Mouse (Mus musculus) limb, embryonic 15.5 days (tissue): ENCODE data around the gene Hmgn2. TPM values are rescaled to one million over a fixed set of nuclear protein-coding genes. Genes with fewer than 3 reads are reported as not detected.

Experiments
- ATAC-seq: fragments of 200-750 bp; cut with Nextera tagmentation; 2 replicates; pipeline ENCODE4 v1.8.0; 2017; ENCODE audit warnings: low read depth, moderate TSS enrichment; ENCODE audit not compliant: insufficient number of reproducible peaks, low FRiP score, low TSS enrichment
- H3K27ac ChIP-seq: fragments of 300-500 bp; sonication (generic); 2 replicates; pipeline ENCODE4 v1.5.1; 2015; ENCODE audit warnings: moderate library complexity, mild to moderate bottlenecking, inconsistent platforms
- H3K27me3 ChIP-seq: fragments of 300-500 bp; sonication (generic); 2 replicates; pipeline ENCODE4 v1.6.1; 2015; ENCODE audit warnings: inconsistent platforms
- H3K36me3 ChIP-seq: fragments of 300-500 bp; sonication (generic); 2 replicates; pipeline ENCODE4 v1.6.1; 2015; ENCODE audit warnings: inconsistent platforms
- H3K4me1 ChIP-seq: fragments of 300-500 bp; sonication (generic); 2 replicates; pipeline ENCODE4 v1.6.1; 2015; ENCODE audit warnings: inconsistent platforms
- H3K4me2 ChIP-seq: fragments of 300-500 bp; sonication (generic); 2 replicates; pipeline ENCODE4 v1.6.1; 2015; ENCODE audit warnings: mild to moderate bottlenecking, inconsistent platforms
- H3K4me3 ChIP-seq: fragments of 300-500 bp; sonication (generic); 2 replicates; pipeline ENCODE4 v1.5.1; 2015; ENCODE audit warnings: mild to moderate bottlenecking, inconsistent platforms
- H3K9ac ChIP-seq: fragments of 300-500 bp; sonication (generic); 2 replicates; pipeline ENCODE4 v1.6.1; 2015; ENCODE audit warnings: inconsistent platforms
- H3K9me3 ChIP-seq: fragments of 300-500 bp; sonication (generic); 2 replicates; pipeline ENCODE4 v1.6.1; 2016; ENCODE audit warnings: inconsistent platforms
- WGBS: fragments of 180-500 bp; shearing (Covaris S2); methylation state at CpG from one replicate; pipeline ENCODE4 v1.1.7; 2015; 5-methylcytosine and 5-hydroxymethylcytosine counted together
- polyA plus RNA-seq: library from polyadenylated mRNA; unstranded; fragments of >200 nt; fragmentation: Nextera tagmentation; extraction: Ambion mirVana; gene quantifications from 2 replicates; pipeline ENCODE4 v1.2.1, GENCODE M21; 2015

Gene Hmgn2
- polyA plus RNA-seq, 1 experiment from 2014 or later = 1,770 TPM

- H3K9ac ChIP-seq = no peak overlapping the region
These were observed 792 bp upstream of the Hmgn2 start for GRCm38 (mm10) chr4:133969114-133969770.

GRCm38 (mm10) chr4:133967866-133968149 is 642 bp downstream of the Hmgn2 start:
- H3K36me3 ChIP-seq = peaks cover 48% of the 10 kb centered on the region
- WGBS = 1% methylated on average over 27 of the region's 29 CpGs

More at GRCm38 (mm10) chr4:133969114-133969770, 792 bp upstream of the Hmgn2 start:
- Histone ChIP-seq H3K4me2 (peak overlapping the region; percentile 98; the same call in 1 of the 2 replicates), H3K36me3 (peaks cover 38% of the 10 kb centered on the region), H3K27ac (peak overlapping the region; percentile 100; the same call in 1 of the 2 replicates), H3K9me3 (no peaks in the 10 kb centered on the region), H3K27me3 (no peaks in the 10 kb centered on the region), H3K4me1 (peaks cover 26% of the 10 kb centered on the region), H3K4me3 (peak overlapping the region; percentile 72; the same call in 1 of the 2 replicates)
- WGBS = 35% methylated on average over 8 of the region's 8 CpGs
- no peak for ATAC-seq

GRCm38 (mm10) chr4:133967138-133967865 is 1.1 kb downstream of the Hmgn2 start:
- WGBS = 1% methylated on average over 74 of the region's 101 CpGs
- H3K4me3 ChIP-seq = peak overlapping the region; percentile 72
- no peaks in the 10 kb centered on the region for H3K9me3 ChIP-seq
- H3K4me2 ChIP-seq = peak overlapping the region; percentile 98
- peaks cover 26% of the 10 kb centered on the region for H3K4me1 ChIP-seq
- H3K27ac ChIP-seq = peak overlapping the region; percentile 100
- peak; percentile 81 for ATAC-seq
- H3K9ac ChIP-seq = peak overlapping the region; percentile 97
- H3K27me3 ChIP-seq = no peaks in the 10 kb centered on the region
- H3K36me3 ChIP-seq = peaks cover 49% of the 10 kb centered on the region

More at GRCm38 (mm10) chr4:133967866-133968149, 642 bp downstream of the Hmgn2 start:
- Histone ChIP-seq H3K4me2 (peak overlapping the region; percentile 98), H3K4me1 (peaks cover 26% of the 10 kb centered on the region), H3K9ac (peak overlapping the region; percentile 97), H3K27ac (peak overlapping the region; percentile 100), H3K27me3 (no peaks in the 10 kb centered on the region), H3K4me3 (peak overlapping the region; percentile 72), H3K9me3 (no peaks in the 10 kb centered on the region)
- ATAC-seq = peak; percentile 89

GRCm38 (mm10) chr4:133966271-133966940 is 2.0 kb downstream of the Hmgn2 start:
- H3K9ac ChIP-seq = peak overlapping the region; percentile 97
- peak overlapping the region; percentile 72 for H3K4me3 ChIP-seq
- H3K4me2 ChIP-seq = peak overlapping the region; percentile 60
- H3K4me1 ChIP-seq = peaks cover 26% of the 10 kb centered on the region
- H3K36me3 ChIP-seq = peaks cover 42% of the 10 kb centered on the region
- H3K27me3 ChIP-seq = no peaks in the 10 kb centered on the region
- H3K9me3 ChIP-seq = no peaks in the 10 kb centered on the region
- H3K27ac ChIP-seq = peak overlapping the region; percentile 100
- 34% methylated on average over 12 of the region's 12 CpGs for WGBS
- no peak for ATAC-seq

GRCm38 (mm10) chr4:133962566-133962965 is 5.9 kb downstream of the Hmgn2 start:
- Histone ChIP-seq H3K27me3 (no peaks in the 10 kb centered on the region), H3K27ac (no peak overlapping the region), H3K9ac (no peak overlapping the region), H3K36me3 (peaks cover 29% of the 10 kb centered on the region), H3K4me3 (no peak overlapping the region), H3K4me1 (peaks cover 13% of the 10 kb centered on the region), H3K9me3 (no peaks in the 10 kb centered on the region), H3K4me2 (no peak overlapping the region)
- 85% methylated on average over 7 of the region's 7 CpGs for WGBS
- ATAC-seq = no peak

- 77% methylated on average over 1 of the region's 1 CpGs for WGBS
These were observed 9.6 kb downstream of the Hmgn2 start for GRCm38 (mm10) chr4:133958884-133959283.

GRCm38 (mm10) chr4:133956358-133956757 is 12.1 kb downstream of the Hmgn2 start:
- Histone ChIP-seq H3K9ac (no peak overlapping the region), H3K27ac (no peak overlapping the region), H3K4me3 (no peak overlapping the region), H3K4me1 (no peaks in the 10 kb centered on the region), H3K4me2 (no peak overlapping the region), H3K36me3 (no peaks in the 10 kb centered on the region), H3K27me3 (no peaks in the 10 kb centered on the region), H3K9me3 (no peaks in the 10 kb centered on the region)
- no peak for ATAC-seq
- WGBS = 77% methylated on average over 4 of the region's 4 CpGs

More at GRCm38 (mm10) chr4:133958884-133959283, 9.6 kb downstream of the Hmgn2 start:
- no peak overlapping the region for H3K4me2 ChIP-seq
- H3K27ac ChIP-seq = no peak overlapping the region
- H3K27me3 ChIP-seq = no peaks in the 10 kb centered on the region
- no peak overlapping the region for H3K9ac ChIP-seq
- H3K4me1 ChIP-seq = no peaks in the 10 kb centered on the region
- no peak overlapping the region for H3K4me3 ChIP-seq
- H3K36me3 ChIP-seq = peaks cover 14% of the 10 kb centered on the region
- H3K9me3 ChIP-seq = no peaks in the 10 kb centered on the region
- ATAC-seq = no peak

- Histone ChIP-seq H3K27me3 (no peaks in the 10 kb centered on the region), H3K4me3 (no peak overlapping the region), H3K9ac (no peak overlapping the region), H3K4me2 (no peak overlapping the region), H3K9me3 (no peaks in the 10 kb centered on the region), H3K36me3 (no peaks in the 10 kb centered on the region), H3K27ac (no peak overlapping the region), H3K4me1 (no peaks in the 10 kb centered on the region)
- ATAC-seq = no peak
- 59% methylated on average over 4 of the region's 4 CpGs for WGBS
These were observed 21.7 kb downstream of the Hmgn2 start for GRCm38 (mm10) chr4:133946736-133947135.

GRCm38 (mm10) chr4:133943791-133944190 is 24.7 kb downstream of the Hmgn2 start:
- Histone ChIP-seq H3K9me3 (no peaks in the 10 kb centered on the region), H3K27ac (no peak overlapping the region), H3K4me3 (no peak overlapping the region), H3K4me1 (no peaks in the 10 kb centered on the region), H3K27me3 (no peaks in the 10 kb centered on the region), H3K4me2 (no peak overlapping the region), H3K9ac (no peak overlapping the region), H3K36me3 (no peaks in the 10 kb centered on the region)
- ATAC-seq = no peak
- 89% methylated on average over 3 of the region's 3 CpGs for WGBS

GRCm38 (mm10) chr4:133942679-133943078 is 25.8 kb downstream of the Hmgn2 start:
- no peak for ATAC-seq
- Histone ChIP-seq H3K4me3 (no peak overlapping the region), H3K4me1 (no peaks in the 10 kb centered on the region), H3K27ac (no peak overlapping the region), H3K4me2 (no peak overlapping the region), H3K27me3 (no peaks in the 10 kb centered on the region), H3K9ac (no peak overlapping the region), H3K9me3 (no peaks in the 10 kb centered on the region), H3K36me3 (no peaks in the 10 kb centered on the region)
- 89% methylated on average over 4 of the region's 4 CpGs for WGBS

- no peak overlapping the region for H3K27ac ChIP-seq
- H3K4me2 ChIP-seq = no peak overlapping the region
- WGBS = 34% methylated on average over 3 of the region's 3 CpGs
- no peak overlapping the region for H3K9ac ChIP-seq
- no peaks in the 10 kb centered on the region for H3K9me3 ChIP-seq
- no peaks in the 10 kb centered on the region for H3K27me3 ChIP-seq
- H3K4me1 ChIP-seq = no peaks in the 10 kb centered on the region
- no peak for ATAC-seq
- no peaks in the 10 kb centered on the region for H3K36me3 ChIP-seq
- no peak overlapping the region for H3K4me3 ChIP-seq
These were observed 26.9 kb downstream of the Hmgn2 start for GRCm38 (mm10) chr4:133941576-133941975.
